Mouse (Mus musculus) spleen, adult 2 months (tissue): ENCODE measurements around the gene Ahdc1.

Experiments
- CTCF ChIP-seq: fragments of 200-500 bp; IDR thresholded peaks from 2 replicates; pipeline ENCODE4 v1.5.1; 2011; ENCODE audit warnings: mild to moderate bottlenecking, inconsistent platforms; ENCODE audit not compliant: insufficient read depth, insufficient read length, insufficient replicate concordance; ENCODE audit errors: extremely low read depth
- POLR2A ChIP-seq: fragments of 200-500 bp; IDR thresholded peaks from 2 replicates; pipeline ENCODE4 v1.6.1; 2011; ENCODE audit warnings: low read depth, low read length, inconsistent platforms

- TF ChIP-seq CTCF (no peak), POLR2A (peak; percentile 37; the same call in 1 of the 2 replicates)
These were observed 37.2 kb upstream of the Ahdc1 start, which contains the start of gene Fgr for GRCm38 (mm10) chr4:132973814-132974398.
